Mouse (Mus musculus) embryonic facial prominence, embryonic 12.5 days (tissue): ENCODE data around the gene Fcnb. TPM values are rescaled to one million over a fixed set of nuclear protein-coding genes. Genes with fewer than 3 reads are reported as not detected.

Source experiments
- ATAC-seq: fragments of 200-750 bp; cut with Nextera tagmentation; 2 replicates; pipeline ENCODE4 v1.8.0; 2017; ENCODE audit not compliant: insufficient number of reproducible peaks, insufficient read depth, low FRiP score, low TSS enrichment
- H3K27ac ChIP-seq: fragments of 300-500 bp; sonication (generic); 2 replicates; pipeline ENCODE4 v1.5.1; 2016; ENCODE audit warnings: mild to moderate bottlenecking
- H3K27me3 ChIP-seq: fragments of 300-500 bp; sonication (generic); 2 replicates; pipeline ENCODE4 v1.6.1; 2016; ENCODE audit warnings: mild to moderate bottlenecking, moderate library complexity
- H3K36me3 ChIP-seq: fragments of 300-500 bp; sonication (generic); 2 replicates; pipeline ENCODE4 v1.6.1; 2016; ENCODE audit warnings: mild to moderate bottlenecking
- H3K4me1 ChIP-seq: fragments of 300-500 bp; sonication (generic); 2 replicates; pipeline ENCODE4 v1.6.1; 2016
- H3K4me2 ChIP-seq: fragments of 300-500 bp; sonication (generic); replicated peaks from 2 replicates; pipeline ENCODE4 v1.6.1; 2016; ENCODE audit warnings: mild to moderate bottlenecking, moderate library complexity
- H3K4me3 ChIP-seq: fragments of 300-500 bp; sonication (generic); 2 replicates; pipeline ENCODE4 v1.5.1; 2016; ENCODE audit warnings: mild to moderate bottlenecking
- H3K9ac ChIP-seq: fragments of 300-500 bp; sonication (generic); 2 replicates; pipeline ENCODE4 v1.6.1; 2016; ENCODE audit warnings: mild to moderate bottlenecking, moderate library complexity
- H3K9me3 ChIP-seq: fragments of 300-500 bp; sonication (generic); 2 replicates; pipeline ENCODE4 v1.6.1; 2016; ENCODE audit warnings: mild to moderate bottlenecking, moderate library complexity
- WGBS: fragments of 180-500 bp; shearing (Covaris S2); methylation state at CpG from one replicate; pipeline ENCODE4 v1.1.7; 2016; 5-methylcytosine and 5-hydroxymethylcytosine counted together
- polyA plus RNA-seq: library from polyadenylated mRNA; unstranded; fragments of >200 nt; fragmentation: Nextera tagmentation; extraction: Ambion mirVana; gene quantifications from 2 replicates; pipeline ENCODE4 v1.2.1, GENCODE M21; 2016

Gene Fcnb
- polyA plus RNA-seq: 0.51 TPM in 1 of 2 replicates, not detected in the other

GRCm38 (mm10) chr2:28084768-28085167 lies at the start of gene Fcnb:
TSS of gene Fcnb (minus strand) at chr2:28084885.
- 84% methylated on average over 3 of the region's 3 CpGs for WGBS
- Histone ChIP-seq H3K27ac (no peak within 1 kb of the TSS), H3K9ac (no peak within 1 kb of the TSS)

GRCm38 (mm10) chr2:28133833-28134232 lies 49.1 kb upstream of the Fcnb start:
- 89% methylated on average over 9 of the region's 9 CpGs for WGBS
- Histone ChIP-seq H3K27me3 (no peaks in the 10 kb centered on the region), H3K9me3 (no peaks in the 10 kb centered on the region), H3K4me2 (no peak overlapping the region), H3K4me1 (peaks cover 9% of the 10 kb centered on the region; the same call in 1 of the 2 replicates), H3K27ac (no peak overlapping the region), H3K9ac (no peak overlapping the region), H3K36me3 (no peaks in the 10 kb centered on the region), H3K4me3 (no peak overlapping the region)
- ATAC-seq: no peak

More at GRCm38 (mm10) chr2:28084768-28085167, at the start of gene Fcnb:
- H3K4me1 ChIP-seq: peaks cover 9% of the 10 kb centered on the region
- H3K4me2 ChIP-seq: no peak within 1 kb of the TSS
- no peaks in the 10 kb centered on the region for H3K27me3 ChIP-seq
- H3K4me3 ChIP-seq: no peak within 1 kb of the TSS
- no peaks in the 10 kb centered on the region for H3K36me3 ChIP-seq
- no peaks in the 10 kb centered on the region for H3K9me3 ChIP-seq
- ATAC-seq: no peak

GRCm38 (mm10) chr2:28132117-28132516 lies 47.4 kb upstream of the Fcnb start:
- Histone ChIP-seq H3K9me3 (no peaks in the 10 kb centered on the region), H3K27me3 (no peaks in the 10 kb centered on the region), H3K9ac (no peak overlapping the region), H3K4me1 (no peaks in the 10 kb centered on the region), H3K27ac (no peak overlapping the region), H3K36me3 (no peaks in the 10 kb centered on the region), H3K4me3 (no peak overlapping the region), H3K4me2 (no peak overlapping the region)
- 77% methylated on average over 4 of the region's 4 CpGs for WGBS
- no peak for ATAC-seq

- Histone ChIP-seq H3K4me1 (no peaks in the 10 kb centered on the region), H3K4me2 (no peak overlapping the region), H3K9ac (no peak overlapping the region), H3K27me3 (no peaks in the 10 kb centered on the region), H3K27ac (no peak overlapping the region), H3K4me3 (no peak overlapping the region), H3K9me3 (no peaks in the 10 kb centered on the region), H3K36me3 (no peaks in the 10 kb centered on the region)
- no peak for ATAC-seq
- WGBS: 77% methylated on average over 12 of the region's 12 CpGs
Measured at GRCm38 (mm10) chr2:28126763-28127438, 42.2 kb upstream of the Fcnb start.

- 81% methylated on average over 2 of the region's 2 CpGs for WGBS
- no peaks in the 10 kb centered on the region for H3K36me3 ChIP-seq
Measured at GRCm38 (mm10) chr2:28123910-28124309, 39.2 kb upstream of the Fcnb start.

GRCm38 (mm10) chr2:28121309-28121708 lies 36.6 kb upstream of the Fcnb start:
- H3K4me3 ChIP-seq: no peak overlapping the region
- no peaks in the 10 kb centered on the region for H3K4me1 ChIP-seq
- WGBS: 70% methylated on average over 4 of the region's 4 CpGs
- no peak overlapping the region for H3K9ac ChIP-seq
- H3K27ac ChIP-seq: no peak overlapping the region
- no peaks in the 10 kb centered on the region for H3K27me3 ChIP-seq
- H3K9me3 ChIP-seq: no peaks in the 10 kb centered on the region
- no peak for ATAC-seq
- no peak overlapping the region for H3K4me2 ChIP-seq
- no peaks in the 10 kb centered on the region for H3K36me3 ChIP-seq

More at GRCm38 (mm10) chr2:28123910-28124309, 39.2 kb upstream of the Fcnb start:
- Histone ChIP-seq H3K4me3 (no peak overlapping the region), H3K4me1 (no peaks in the 10 kb centered on the region), H3K9ac (no peak overlapping the region), H3K27me3 (no peaks in the 10 kb centered on the region), H3K27ac (no peak overlapping the region), H3K9me3 (no peaks in the 10 kb centered on the region), H3K4me2 (no peak overlapping the region)
- no peak for ATAC-seq

- Histone ChIP-seq H3K36me3 (no peaks in the 10 kb centered on the region), H3K9me3 (no peaks in the 10 kb centered on the region)
- 94% methylated on average over 9 of the region's 9 CpGs for WGBS
Measured at GRCm38 (mm10) chr2:28120342-28120741, 35.7 kb upstream of the Fcnb start.

GRCm38 (mm10) chr2:28118518-28119116 lies 33.9 kb upstream of the Fcnb start:
- no peaks in the 10 kb centered on the region for H3K27me3 ChIP-seq
- no peak overlapping the region for H3K4me3 ChIP-seq
- H3K9me3 ChIP-seq: no peaks in the 10 kb centered on the region
- no peak for ATAC-seq
- no peaks in the 10 kb centered on the region; the same call in 1 of the 2 replicates for H3K4me1 ChIP-seq
- WGBS: 60% methylated on average over 6 of the region's 6 CpGs
- no peak overlapping the region for H3K9ac ChIP-seq
- no peak overlapping the region for H3K4me2 ChIP-seq
- H3K27ac ChIP-seq: no peak overlapping the region
- no peaks in the 10 kb centered on the region for H3K36me3 ChIP-seq

More at GRCm38 (mm10) chr2:28120342-28120741, 35.7 kb upstream of the Fcnb start:
- no peak for ATAC-seq
- Histone ChIP-seq H3K9ac (no peak overlapping the region), H3K27ac (no peak overlapping the region), H3K4me3 (no peak overlapping the region), H3K4me1 (no peaks in the 10 kb centered on the region), H3K27me3 (no peaks in the 10 kb centered on the region), H3K4me2 (no peak overlapping the region)

- Histone ChIP-seq H3K4me1 (no peaks in the 10 kb centered on the region; the same call in 1 of the 2 replicates), H3K4me3 (no peak overlapping the region), H3K36me3 (no peaks in the 10 kb centered on the region), H3K9ac (no peak overlapping the region), H3K9me3 (no peaks in the 10 kb centered on the region), H3K27me3 (no peaks in the 10 kb centered on the region), H3K27ac (no peak overlapping the region), H3K4me2 (no peak overlapping the region)
- WGBS: 50% methylated on average over 11 of the region's 11 CpGs
- ATAC-seq: no peak; the same call in 1 of the 2 replicates
Measured at GRCm38 (mm10) chr2:28117490-28118308, 33.0 kb upstream of the Fcnb start.

- WGBS: 68% methylated on average over 5 of the region's 5 CpGs
- no peak for ATAC-seq
- H3K4me3 ChIP-seq: no peak overlapping the region
- no peaks in the 10 kb centered on the region for H3K27me3 ChIP-seq
- H3K4me1 ChIP-seq: no peaks in the 10 kb centered on the region; the same call in 1 of the 2 replicates
- no peak overlapping the region for H3K27ac ChIP-seq
- no peak overlapping the region for H3K9ac ChIP-seq
- H3K9me3 ChIP-seq: no peaks in the 10 kb centered on the region
- no peak overlapping the region for H3K4me2 ChIP-seq
- no peaks in the 10 kb centered on the region for H3K36me3 ChIP-seq
Measured at GRCm38 (mm10) chr2:28108763-28109162, 24.1 kb upstream of the Fcnb start.

GRCm38 (mm10) chr2:28106002-28106401 lies 21.3 kb upstream of the Fcnb start:
- Histone ChIP-seq H3K9me3 (no peaks in the 10 kb centered on the region), H3K4me1 (no peaks in the 10 kb centered on the region), H3K36me3 (no peaks in the 10 kb centered on the region), H3K27me3 (no peaks in the 10 kb centered on the region), H3K27ac (no peak overlapping the region), H3K4me3 (no peak overlapping the region), H3K9ac (no peak overlapping the region), H3K4me2 (no peak overlapping the region)
- WGBS: 77% methylated on average over 2 of the region's 2 CpGs
- no peak for ATAC-seq
